Mouse (Mus musculus) heart, postnatal 36 days (tissue): ENCODE measurements at regions not wholly inside any gene's neighbourhood (a gene's known extent, or its start where the extent isn't known, plus 50 kb on each side); places are given as distances from the start of the nearest gene placed in this dataset.
A peak's percentile ranks its signal among the peaks of the same experiment; 100 is the strongest.

ENCODE experiments used
- DNase-seq, 2 experiments: peaks; one replicate each; pipeline ENCODE4 v3.0.0; 2021 to 2022
- intact Hi-C: fragments of 180-260 bp; cut with DNase I; formaldehyde crosslinking; loops from one replicate; pipeline ENCODE4 v1.15.1; 2025

- no peak for DNase-seq
- intact Hi-C loops: no loop called here
Measured at GRCm38 (mm10) chr11:22613500-22613899, 101.6 kb downstream of the Tmem17 start.

GRCm38 (mm10) chr11:22617204-22617874 lies 105.5 kb downstream of the Tmem17 start:
- intact Hi-C loops: loop anchor here (1.0 to 5.0 kb wide), 5 partner anchors 105 to 392 kb away; partner anchors contain the start of gene Tmem17
- peak; percentile 92 to 95 for DNase-seq

GRCm38 (mm10) chr11:22620912-22621705 lies 109.2 kb downstream of the Tmem17 start:
- DNase-seq: no peak

GRCm38 (mm10) chr11:22621868-22622267 lies 110.0 kb downstream of the Tmem17 start:
- DNase-seq: no peak
- intact Hi-C loops: no loop called here

More at GRCm38 (mm10) chr11:22620912-22621705, 109.2 kb downstream of the Tmem17 start:
- intact Hi-C loops: no loop called here

GRCm38 (mm10) chr11:22622496-22622997 lies 110.7 kb downstream of the Tmem17 start:
- no peak for DNase-seq
- intact Hi-C loops: no loop called here

- intact Hi-C loops: no loop called here
Measured at GRCm38 (mm10) chr11:22626407-22626806, 114.5 kb downstream of the Tmem17 start.

GRCm38 (mm10) chr11:22628497-22628896 lies 116.6 kb downstream of the Tmem17 start:
- intact Hi-C loops: no loop called here
- no peak for DNase-seq

More at GRCm38 (mm10) chr11:22626407-22626806, 114.5 kb downstream of the Tmem17 start:
- no peak for DNase-seq

GRCm38 (mm10) chr11:22628979-22629378 lies 117.1 kb downstream of the Tmem17 start:
- intact Hi-C loops: no loop called here
- DNase-seq: peak; percentile 42 to 45

GRCm38 (mm10) chr11:22629581-22629980 lies 117.7 kb downstream of the Tmem17 start:
- intact Hi-C loops: no loop called here

GRCm38 (mm10) chr11:22629991-22630390 lies 118.1 kb downstream of the Tmem17 start:
- intact Hi-C loops: loop anchor here (2.0 to 5.0 kb wide), 5 partner anchors 47 to 642 kb away; no protein-coding TSS in a partner anchor
- peak in 1 of 2 experiments; percentile 26 for DNase-seq

More at GRCm38 (mm10) chr11:22629581-22629980, 117.7 kb downstream of the Tmem17 start:
- peak; percentile 65 to 66 for DNase-seq

- intact Hi-C loops: loop anchor here (2.0 to 5.0 kb wide), 5 partner anchors 46 to 641 kb away; no protein-coding TSS in a partner anchor
- peak in 1 of 2 experiments; percentile 11 for DNase-seq
Measured at GRCm38 (mm10) chr11:22630982-22631381, 119.1 kb downstream of the Tmem17 start.

GRCm38 (mm10) chr11:22631606-22632313 lies 119.9 kb downstream of the Tmem17 start:
- DNase-seq: peak; percentile 11 to 38
- intact Hi-C loops: loop anchor here (1.0 to 5.0 kb wide), 6 partner anchors 46 to 641 kb away; no protein-coding TSS in a partner anchor

GRCm38 (mm10) chr11:22632314-22632700 lies 120.4 kb downstream of the Tmem17 start:
- intact Hi-C loops: loop anchor here (1.0 to 5.0 kb wide), 5 partner anchors 45 to 640 kb away; no protein-coding TSS in a partner anchor
- DNase-seq: peak in 1 of 2 experiments; percentile 22

GRCm38 (mm10) chr11:22632988-22633387 lies 121.1 kb downstream of the Tmem17 start:
- intact Hi-C loops: loop anchor here (1.0 to 5.0 kb wide), 5 partner anchors 44 to 639 kb away; no protein-coding TSS in a partner anchor
- no peak for DNase-seq

GRCm38 (mm10) chr11:22633961-22634360 lies 122.1 kb downstream of the Tmem17 start:
- intact Hi-C loops: loop anchor here (5.0 kb wide), 4 partner anchors 43 to 638 kb away; no protein-coding TSS in a partner anchor
- DNase-seq: no peak

- intact Hi-C loops: no loop called here
- DNase-seq: no peak
Measured at GRCm38 (mm10) chr11:22635021-22635420, 123.1 kb downstream of the Tmem17 start.

- DNase-seq: no peak
- intact Hi-C loops: no loop called here
Measured at GRCm38 (mm10) chr11:22636321-22636720, 124.4 kb downstream of the Tmem17 start.

GRCm38 (mm10) chr11:22636761-22637557 lies 125.1 kb downstream of the Tmem17 start:
- intact Hi-C loops: no loop called here
- peak in 1 of 2 experiments; percentile 12 for DNase-seq

- DNase-seq: no peak
- intact Hi-C loops: no loop called here
Measured at GRCm38 (mm10) chr11:22638171-22638570, 126.3 kb downstream of the Tmem17 start.
